Mouse (Mus musculus) forebrain, embryonic 12.5 days (tissue): ENCODE measurements at regions not wholly inside any gene's neighbourhood (a gene's known extent, or its start where the extent isn't known, plus 50 kb on each side); places are given as distances from the start of the nearest gene placed in this dataset.

ENCODE experiments used
- ATAC-seq: fragments of 200-750 bp; cut with Nextera tagmentation; 2 replicates; pipeline ENCODE4 v1.8.0; 2017; ENCODE audit warnings: moderate TSS enrichment; ENCODE audit not compliant: low FRiP score
- H3K27ac ChIP-seq: fragments of 300-500 bp; sonication (generic); 2 replicates; pipeline ENCODE4 v1.5.1; 2016; ENCODE audit warnings: mild to moderate bottlenecking
- H3K27me3 ChIP-seq: fragments of 300-500 bp; sonication (generic); 2 replicates; pipeline ENCODE4 v1.6.1; 2016; ENCODE audit warnings: mild to moderate bottlenecking
- H3K36me3 ChIP-seq: fragments of 300-500 bp; sonication (generic); replicated peaks from 2 replicates; pipeline ENCODE4 v1.6.1; 2016; ENCODE audit warnings: mild to moderate bottlenecking
- H3K4me1 ChIP-seq: fragments of 300-500 bp; sonication (generic); 2 replicates; pipeline ENCODE4 v1.6.1; 2016
- H3K4me2 ChIP-seq: fragments of 300-500 bp; sonication (generic); 2 replicates; pipeline ENCODE4 v1.6.1; 2016; ENCODE audit warnings: mild to moderate bottlenecking, moderate library complexity
- H3K4me3 ChIP-seq: fragments of 300-500 bp; sonication (generic); replicated peaks from 2 replicates; pipeline ENCODE4 v1.5.1; 2016; ENCODE audit warnings: mild to moderate bottlenecking
- H3K9ac ChIP-seq: fragments of 300-500 bp; sonication (generic); 2 replicates; pipeline ENCODE4 v1.6.1; 2016; ENCODE audit warnings: mild to moderate bottlenecking
- H3K9me3 ChIP-seq: fragments of 300-500 bp; sonication (generic); 2 replicates; pipeline ENCODE4 v1.6.1; 2016
- WGBS: fragments of 180-500 bp; shearing (Covaris S2); methylation state at CpG from one replicate; pipeline ENCODE4 v1.1.7; 2016; 5-methylcytosine and 5-hydroxymethylcytosine counted together

DNA sequence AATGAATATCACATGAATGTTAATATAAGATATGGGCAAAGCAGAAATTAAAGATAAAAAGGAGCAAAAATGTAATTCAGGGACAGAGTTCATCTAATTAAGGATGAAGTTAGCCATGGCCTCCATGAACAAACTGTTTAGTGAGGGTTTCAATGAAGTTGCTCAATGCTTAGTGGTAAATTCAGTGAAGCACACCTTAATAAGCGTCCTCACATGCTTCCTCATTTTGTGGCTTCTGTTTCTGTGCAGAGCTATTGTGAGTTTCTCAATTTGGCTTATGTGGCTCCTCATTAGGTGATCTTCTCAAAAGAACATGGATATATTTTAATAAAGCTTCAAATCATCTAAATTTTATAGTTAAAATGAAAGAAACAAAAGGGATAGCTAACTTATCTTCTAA lies 1174.8 kb upstream of the Slc10a2 start:
- no peak for ATAC-seq
- no peaks in the 10 kb centered on the region for H3K9me3 ChIP-seq
- H3K4me3 ChIP-seq: no peak overlapping the region
- no peaks in the 10 kb centered on the region for H3K4me1 ChIP-seq
- WGBS: 85% methylated on average over 1 of the region's 1 CpGs
- H3K27ac ChIP-seq: no peak overlapping the region
- no peak overlapping the region for H3K9ac ChIP-seq
- H3K27me3 ChIP-seq: no peaks in the 10 kb centered on the region
- H3K4me2 ChIP-seq: no peak overlapping the region
- H3K36me3 ChIP-seq: no peaks in the 10 kb centered on the region
